Mouse (Mus musculus) cerebellum, adult 2 months (tissue): Measurements from ENCODE around the gene Frk.

Experiments
- CTCF ChIP-seq: fragments of 200-500 bp; IDR thresholded peaks from 2 replicates; pipeline ENCODE4 v1.5.1; 2011; ENCODE audit warnings: low read depth, mild to moderate bottlenecking, control low read depth, low read length, moderate library complexity, borderline replicate concordance; ENCODE audit not compliant: insufficient read depth
- POLR2A ChIP-seq: fragments of 200-500 bp; IDR thresholded peaks from 2 replicates; pipeline ENCODE4 v1.6.1; 2011; ENCODE audit warnings: low read length, control low read depth, borderline replicate concordance; ENCODE audit not compliant: insufficient read depth

GRCm38 (mm10) chr10:34531766-34532165 is 48.6 kb downstream of the Frk start:
- TF ChIP-seq CTCF (no peak), POLR2A (no peak)
